Mouse (Mus musculus): ENCODE results near the gene Dgki.

Dgki gene

GRCm38 (mm10) chr6:37299562-37300390, at the start of gene Dgki:
Gene Dgki (minus strand): TSS chr6:37300184.
- peak; percentile 92 for DNase-seq

- no peak for DNase-seq
Observed at GRCm38 (mm10) chr6:37347606-37348005, 47.6 kb upstream of the Dgki start.

GRCm38 (mm10) chr6:37338055-37338454, 38.1 kb upstream of the Dgki start:
- no peak for DNase-seq

- DNase-seq: no peak
Observed at GRCm38 (mm10) chr6:37336831-37337260, 36.9 kb upstream of the Dgki start.

GRCm38 (mm10) chr6:37336381-37336780, 36.4 kb upstream of the Dgki start:
- no peak for DNase-seq

GRCm38 (mm10) chr6:37332846-37333245, 32.9 kb upstream of the Dgki start:
- no peak for DNase-seq

GRCm38 (mm10) chr6:37329901-37330864, 30.2 kb upstream of the Dgki start:
- no peak for DNase-seq

GRCm38 (mm10) chr6:37329376-37329775, 29.4 kb upstream of the Dgki start:
- no peak for DNase-seq

- no peak for DNase-seq
Observed at GRCm38 (mm10) chr6:37328671-37329070, 28.7 kb upstream of the Dgki start.

GRCm38 (mm10) chr6:37327519-37327918, 27.5 kb upstream of the Dgki start:
- DNase-seq: no peak

- DNase-seq: no peak
Observed at GRCm38 (mm10) chr6:37326603-37326955, 26.6 kb upstream of the Dgki start.

GRCm38 (mm10) chr6:37325906-37326602, 26.1 kb upstream of the Dgki start:
- no peak for DNase-seq

- no peak for DNase-seq
Observed at GRCm38 (mm10) chr6:37325076-37325475, 25.1 kb upstream of the Dgki start.

- DNase-seq: no peak
Observed at GRCm38 (mm10) chr6:37322641-37323040, 22.7 kb upstream of the Dgki start.

- DNase-seq: peak; percentile 61
Observed at GRCm38 (mm10) chr6:37322088-37322487, 22.1 kb upstream of the Dgki start.

GRCm38 (mm10) chr6:37317904-37318303, 17.9 kb upstream of the Dgki start:
- peak; percentile 55 for DNase-seq

GRCm38 (mm10) chr6:37315440-37315839, 15.5 kb upstream of the Dgki start:
- DNase-seq: no peak

GRCm38 (mm10) chr6:37310601-37311000, 10.6 kb upstream of the Dgki start:
- DNase-seq: no peak

- no peak for DNase-seq
Observed at GRCm38 (mm10) chr6:37306616-37307015, 6.6 kb upstream of the Dgki start.

GRCm38 (mm10) chr6:37300492-37300891, 508 bp upstream of the Dgki start:
- no peak for DNase-seq

GRCm38 (mm10) chr6:37298982-37299381, 1.0 kb downstream of the Dgki start:
- no peak for DNase-seq

GRCm38 (mm10) chr6:37297744-37298482, 2.1 kb downstream of the Dgki start:
- peak; percentile 55 for DNase-seq
